Mouse (Mus musculus): Measurements from ENCODE around the gene Clvs2. TPM values are rescaled to one million over a fixed set of nuclear protein-coding genes. Genes with fewer than 3 reads are reported as not detected.

Gene Clvs2
- polyA plus RNA-seq (2012): not detected in 2 replicates

DNA sequence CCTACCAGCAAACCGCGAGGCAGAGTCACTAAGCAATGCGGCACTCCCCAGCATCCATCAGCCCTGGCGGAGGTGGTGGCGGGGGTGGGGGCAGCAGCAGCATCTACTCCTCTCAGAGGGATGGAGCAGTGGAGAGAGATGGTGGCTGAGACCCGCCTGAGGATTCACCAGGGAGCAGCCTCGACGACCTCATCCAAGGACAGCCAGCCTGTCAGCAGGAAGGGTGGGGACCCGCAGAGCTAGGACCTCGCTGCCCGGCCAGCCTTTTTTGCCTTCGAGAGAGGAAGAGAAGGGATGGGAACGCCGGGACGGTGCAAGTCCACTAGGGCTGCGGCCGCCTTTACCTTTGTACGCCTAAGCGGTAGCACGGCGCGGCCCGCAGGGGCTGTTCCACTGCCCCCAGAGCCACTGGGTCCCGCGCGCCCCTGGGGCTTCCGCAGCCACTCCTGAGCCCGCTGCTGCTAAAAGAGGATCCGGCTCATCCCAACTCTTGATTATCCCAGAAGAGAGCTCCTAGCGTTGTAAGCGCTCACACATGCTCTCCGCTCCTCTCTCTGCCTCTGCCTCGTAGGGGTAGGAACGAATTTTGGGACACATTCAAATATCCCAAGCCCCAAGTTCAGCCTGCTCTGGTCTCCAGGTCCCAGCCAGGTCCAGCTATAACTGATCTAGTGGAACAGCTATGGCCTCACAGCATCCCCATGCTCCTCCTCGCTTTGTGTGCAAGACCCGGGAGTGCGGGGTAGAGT, at the start of gene Clvs2:
TSS of gene Clvs2 (minus strand) at position 639 of the 749 bp plus-strand sequence.

Other genes starting within 250 kb of the Clvs2 start
- not detected in 2 replicates for gene Sult3a2, start 161.9 kb upstream of the Clvs2 start, polyA plus RNA-seq (2012)
- not detected in 2 replicates for gene Sult3a1, start 233.0 kb upstream of the Clvs2 start, polyA plus RNA-seq (2012)